Mouse (Mus musculus): Measurements from ENCODE around the gene Gins2.

Gene Gins2

GRCm38 (mm10) chr8:120588908-120589771, at the start of gene Gins2:
Gene Gins2 (minus strand): TSS chr8:120589304.
- DNase-seq = peak; percentile 96

GRCm38 (mm10) chr8:120634329-120634839, 45.3 kb upstream of the Gins2 start:
- peak; percentile 39 for DNase-seq

- peak; percentile 19 for DNase-seq
Measured at GRCm38 (mm10) chr8:120633665-120634271, 44.7 kb upstream of the Gins2 start.

GRCm38 (mm10) chr8:120632969-120633664, 44.0 kb upstream of the Gins2 start:
- no peak for DNase-seq

- DNase-seq = no peak
Measured at GRCm38 (mm10) chr8:120631441-120632375, 42.6 kb upstream of the Gins2 start.

- no peak for DNase-seq
Measured at GRCm38 (mm10) chr8:120630848-120631247, 41.7 kb upstream of the Gins2 start.

GRCm38 (mm10) chr8:120630031-120630430, 40.9 kb upstream of the Gins2 start:
- DNase-seq = no peak

GRCm38 (mm10) chr8:120627298-120627697, 38.2 kb upstream of the Gins2 start:
- DNase-seq = no peak

GRCm38 (mm10) chr8:120626461-120626860, 37.4 kb upstream of the Gins2 start:
- DNase-seq = no peak

- no peak for DNase-seq
Measured at GRCm38 (mm10) chr8:120623608-120624007, 34.5 kb upstream of the Gins2 start.

- no peak for DNase-seq
Measured at GRCm38 (mm10) chr8:120622161-120622560, 33.1 kb upstream of the Gins2 start.

- DNase-seq = no peak
Measured at GRCm38 (mm10) chr8:120620441-120620840, 31.3 kb upstream of the Gins2 start.

GRCm38 (mm10) chr8:120619235-120620180, 30.4 kb upstream of the Gins2 start:
- no peak for DNase-seq

- peak; percentile 77 for DNase-seq
Measured at GRCm38 (mm10) chr8:120618110-120618509, 29.0 kb upstream of the Gins2 start.

GRCm38 (mm10) chr8:120616663-120617626, 27.8 kb upstream of the Gins2 start:
- no peak for DNase-seq

- DNase-seq = no peak
Measured at GRCm38 (mm10) chr8:120614491-120614890, 25.4 kb upstream of the Gins2 start.

- no peak for DNase-seq
Measured at GRCm38 (mm10) chr8:120610824-120611223, 21.7 kb upstream of the Gins2 start.

GRCm38 (mm10) chr8:120607885-120608284, 18.8 kb upstream of the Gins2 start:
- peak; percentile 94 for DNase-seq

GRCm38 (mm10) chr8:120607460-120607859, 18.4 kb upstream of the Gins2 start:
- no peak for DNase-seq

GRCm38 (mm10) chr8:120602672-120603071, 13.6 kb upstream of the Gins2 start:
- no peak for DNase-seq

Data from right cerebral cortex, postnatal 4 days (tissue).